Mouse (Mus musculus): ENCODE results near the gene Ccrl2. TPM values are rescaled to one million over a fixed set of nuclear protein-coding genes. Genes with fewer than 3 reads are reported as not detected.

The Ccrl2 gene
- total and polyA plus RNA-seq, 3 experiments: 5.3 to 13.0 (median 9.0) TPM

- no peaks in the 10 kb centered on the region for H3K79me2 ChIP-seq (replicated peaks; ENCODE audit: control insufficient read depth, extremely low read depth, insufficient read depth, poor library complexity, severe bottlenecking)
- no peaks in the 10 kb centered on the region for H3K9me3 ChIP-seq (replicated peaks; ENCODE audit: low read length)
- in situ Hi-C loops (cut with MboI; ENCODE audit: low pct_ligation_motif_present, low pct_unique_long_range_greater_than_20kb, low sequenced_read_pairs): loop anchor here (10.0 kb wide), 1 partner anchor 122 kb away; no protein-coding TSS in a partner anchor
- H3K9ac ChIP-seq (ENCODE audit: insufficient read depth, low read depth): no peak overlapping the region
- H3K4me3 ChIP-seq (replicated peaks in 1 of 3; ENCODE audit: low read depth in 2 of 3, low read length in 2 of 3, poor library complexity in 1 of 3): no peak overlapping the region
- TF ChIP-seq KAT2A (IDR thresholded peaks at IDR 0.05; ENCODE audit: insufficient replicate concordance, low read length) (no peak), MEF2A (IDR thresholded peaks at IDR 0.05; ENCODE audit: borderline replicate concordance, low read depth, low read length) (no peak), CHD1 (IDR thresholded peaks at IDR 0.05; ENCODE audit: low read depth, low read length) (no peak), JUND (conservative IDR thresholded peaks at IDR 0.05; ENCODE audit: low read depth, low read length) (0 out of 2 replicates have a peak, but pooled peaks have one; percentile 23), MAX (IDR thresholded peaks at IDR 0.05; ENCODE audit: low read length) (0 out of 2 replicates have a peak, but pooled peaks have one; percentile 30), NELFE (IDR thresholded peaks at IDR 0.05; ENCODE audit: low read depth, low read length) (0 out of 2 replicates have a peak, but pooled peaks have one; percentile 25), CTCF (conservative IDR thresholded peaks at IDR 0.05 in 1 of 2, IDR thresholded peaks at IDR 0.05 in 1 of 2; ENCODE audit: low read depth in 2 of 2, low read length in 2 of 2) (peak; percentile 89 to 93), MAZ (IDR thresholded peaks at IDR 0.05; ENCODE audit: low read depth, low read length) (no peak), ZC3H11A (IDR thresholded peaks at IDR 0.05; ENCODE audit: low read depth, low read length) (peak; percentile 52), SMC3 (IDR thresholded peaks at IDR 0.05; ENCODE audit: low read depth, low read length) (peak; percentile 90), RAD21 (IDR thresholded peaks at IDR 0.05; ENCODE audit: low read depth, low read length) (peak; percentile 87), JUN (IDR thresholded peaks at IDR 0.05; ENCODE audit: insufficient read depth, low read depth, low read length) (no peak)
- no peaks in the 10 kb centered on the region for H3K36me3 ChIP-seq (replicated peaks in 1 of 2; ENCODE audit: control insufficient read depth in 1 of 2, insufficient read depth in 1 of 2, low read length in 1 of 2)
- H3K4me1 ChIP-seq (ENCODE audit: control insufficient read depth in 1 of 2, insufficient read depth in 2 of 2): peaks cover 23 to 35% of the 10 kb centered on the region in 2 experiments
- no peak overlapping the region for H3K27ac ChIP-seq (ENCODE audit: insufficient read depth, low read depth)
- peak; percentile 65 for DNase-seq (ENCODE audit: extremely low read depth)
- dilution Hi-C loops (cut with MboI; ENCODE audit: extremely low pct_ligation_motif_present, extremely low pct_unique_long_range_greater_than_20kb, low sequenced_read_pairs): no loop called here
- no peak overlapping the region for H3K4me2 ChIP-seq (ENCODE audit: insufficient read depth, low read depth, poor library complexity, severe bottlenecking)
- peaks cover 5% of the 10 kb centered on the region for H3K27me3 ChIP-seq (replicated peaks)
These were observed 35.8 kb upstream of the Ccrl2 start for GRCm38 (mm10) chr9:111093094-111093493.

- Histone ChIP-seq H3K27ac (ENCODE audit: insufficient read depth, low read depth) (no peak overlapping the region), H3K9ac (ENCODE audit: insufficient read depth, low read depth) (no peak overlapping the region), H3K4me3 (replicated peaks in 1 of 3; ENCODE audit: low read depth in 2 of 3, low read length in 2 of 3, poor library complexity in 1 of 3) (no peak overlapping the region), H3K27me3 (replicated peaks) (peaks cover 5% of the 10 kb centered on the region), H3K36me3 (replicated peaks in 1 of 2; ENCODE audit: control insufficient read depth in 1 of 2, insufficient read depth in 1 of 2, low read length in 1 of 2) (no peaks in the 10 kb centered on the region), H3K9me3 (replicated peaks; ENCODE audit: low read length) (no peaks in the 10 kb centered on the region), H3K4me2 (ENCODE audit: insufficient read depth, low read depth, poor library complexity, severe bottlenecking) (no peak overlapping the region), H3K79me2 (replicated peaks; ENCODE audit: control insufficient read depth, extremely low read depth, insufficient read depth, poor library complexity, severe bottlenecking) (no peaks in the 10 kb centered on the region), H3K4me1 (ENCODE audit: control insufficient read depth in 1 of 2, insufficient read depth in 2 of 2) (peaks cover 23 to 35% of the 10 kb centered on the region in 2 experiments)
- in situ Hi-C loops (cut with MboI; ENCODE audit: low pct_ligation_motif_present, low pct_unique_long_range_greater_than_20kb, low sequenced_read_pairs) (loop anchor here (10.0 kb wide), 1 partner anchor 122 kb away; no protein-coding TSS in a partner anchor), dilution Hi-C loops (cut with MboI; ENCODE audit: extremely low pct_ligation_motif_present, extremely low pct_unique_long_range_greater_than_20kb, low sequenced_read_pairs) (no loop called here)
- 0 out of 2 replicates have a peak, but pooled peaks have one; percentile 1 for TF ChIP-seq NELFE (IDR thresholded peaks at IDR 0.05; ENCODE audit: low read depth, low read length)
- TF ChIP-seq MXI1 (IDR thresholded peaks at IDR 0.05; ENCODE audit: low read depth, low read length): no peak
- no peak for DNase-seq (ENCODE audit: extremely low read depth)
These were observed 35.3 kb upstream of the Ccrl2 start for GRCm38 (mm10) chr9:111092657-111093056.

- no peaks in the 10 kb centered on the region for H3K36me3 ChIP-seq (replicated peaks in 1 of 2; ENCODE audit: control insufficient read depth in 1 of 2, insufficient read depth in 1 of 2, low read length in 1 of 2)
- H3K9ac ChIP-seq (ENCODE audit: insufficient read depth, low read depth): no peak overlapping the region
- in situ Hi-C loops (cut with MboI; ENCODE audit: low pct_ligation_motif_present, low pct_unique_long_range_greater_than_20kb, low sequenced_read_pairs): no loop called here
These were observed 31.6 kb upstream of the Ccrl2 start for GRCm38 (mm10) chr9:111088886-111089285.

More at GRCm38 (mm10) chr9:111088886-111089285, 31.6 kb upstream of the Ccrl2 start:
- no peak overlapping the region for H3K4me3 ChIP-seq (replicated peaks in 1 of 3; ENCODE audit: low read depth in 2 of 3, low read length in 2 of 3, poor library complexity in 1 of 3)
- H3K79me2 ChIP-seq (replicated peaks; ENCODE audit: control insufficient read depth, extremely low read depth, insufficient read depth, poor library complexity, severe bottlenecking): no peaks in the 10 kb centered on the region
- H3K27me3 ChIP-seq (replicated peaks): peaks cover 5% of the 10 kb centered on the region
- no peaks in the 10 kb centered on the region for H3K9me3 ChIP-seq (replicated peaks; ENCODE audit: low read length)
- H3K4me2 ChIP-seq (ENCODE audit: insufficient read depth, low read depth, poor library complexity, severe bottlenecking): no peak overlapping the region
- dilution Hi-C loops (cut with MboI; ENCODE audit: extremely low pct_ligation_motif_present, extremely low pct_unique_long_range_greater_than_20kb, low sequenced_read_pairs): no loop called here
- TF ChIP-seq RCOR1 (conservative IDR thresholded peaks at IDR 0.05; ENCODE audit: low read depth, low read length) (no peak), TCF12 (IDR thresholded peaks at IDR 0.05; ENCODE audit: low read depth, low read length) (no peak), ZNF384 (IDR thresholded peaks at IDR 0.05; ENCODE audit: low read depth, low read length) (no peak), JUN (IDR thresholded peaks at IDR 0.05; ENCODE audit: insufficient read depth, low read depth, low read length) (no peak), MYC (IDR thresholded peaks at IDR 0.05; ENCODE audit: low read depth, low read length) (no peak), USF1 (IDR thresholded peaks at IDR 0.05; ENCODE audit: low read depth, low read length) (no peak), HCFC1 (IDR thresholded peaks at IDR 0.05; ENCODE audit: low read depth, low read length) (no peak), MAX (IDR thresholded peaks at IDR 0.05; ENCODE audit: low read length) (no peak), NRF1 (IDR thresholded peaks at IDR 0.05; ENCODE audit: low read depth, low read length) (no peak), BHLHE40 (IDR thresholded peaks at IDR 0.05; ENCODE audit: low read depth, low read length) (no peak), SMC3 (IDR thresholded peaks at IDR 0.05; ENCODE audit: low read depth, low read length) (no peak), MAZ (IDR thresholded peaks at IDR 0.05; ENCODE audit: low read depth, low read length) (no peak), CTCF (conservative IDR thresholded peaks at IDR 0.05 in 1 of 2, IDR thresholded peaks at IDR 0.05 in 1 of 2; ENCODE audit: low read depth in 2 of 2, low read length in 2 of 2) (no peak)
- H3K27ac ChIP-seq (ENCODE audit: insufficient read depth, low read depth): no peak overlapping the region
- DNase-seq (ENCODE audit: extremely low read depth): no peak
- H3K4me1 ChIP-seq (ENCODE audit: control insufficient read depth in 1 of 2, insufficient read depth in 2 of 2): peaks cover 11 to 17% of the 10 kb centered on the region in 2 experiments
